Mouse (Mus musculus): ENCODE data around the gene Unc5b. TPM values are rescaled to one million over a fixed set of nuclear protein-coding genes. Genes with fewer than 3 reads are reported as not detected.

Gene Unc5b
- polyA plus RNA-seq, 1 experiment: 0.86 TPM

- Histone ChIP-seq H3K27ac (ENCODE audit: control insufficient read depth, insufficient read depth, low read depth, low read length) (no peak overlapping the region), H3K4me1 (ENCODE audit: control insufficient read depth, insufficient read depth, low read length) (no peaks in the 10 kb centered on the region), H3K27me3 (ENCODE audit: control insufficient read depth, insufficient read depth, low read length) (no peaks in the 10 kb centered on the region), H3K36me3 (ENCODE audit: control insufficient read depth, insufficient read depth, low read length) (no peaks in the 10 kb centered on the region), H3K4me3 (ENCODE audit: control insufficient read depth, low read depth, low read length) (no peak overlapping the region)
- TF ChIP-seq POLR2A (IDR thresholded peaks at IDR 0.05; ENCODE audit: control insufficient read depth, low read depth, low read length) (no peak), CTCF (IDR thresholded peaks at IDR 0.05; ENCODE audit: control insufficient read depth, insufficient read depth, insufficient replicate concordance, low read depth, low read length) (no peak)
Measured at GRCm38 (mm10) chr10:60790912-60791311, 40.5 kb downstream of the Unc5b start.

GRCm38 (mm10) chr10:60787303-60788074, 43.9 kb downstream of the Unc5b start:
- no peak overlapping the region for H3K27ac ChIP-seq (ENCODE audit: control insufficient read depth, insufficient read depth, low read depth, low read length)
- TF ChIP-seq POLR2A (IDR thresholded peaks at IDR 0.05; ENCODE audit: control insufficient read depth, low read depth, low read length): no peak
- TF ChIP-seq CTCF (IDR thresholded peaks at IDR 0.05; ENCODE audit: control insufficient read depth, insufficient read depth, insufficient replicate concordance, low read depth, low read length): no peak
- no peaks in the 10 kb centered on the region for H3K4me1 ChIP-seq (ENCODE audit: control insufficient read depth, insufficient read depth, low read length)
- H3K4me3 ChIP-seq (ENCODE audit: control insufficient read depth, low read depth, low read length): no peak overlapping the region
- H3K36me3 ChIP-seq (ENCODE audit: control insufficient read depth, insufficient read depth, low read length): no peaks in the 10 kb centered on the region
- H3K27me3 ChIP-seq (ENCODE audit: control insufficient read depth, insufficient read depth, low read length): no peaks in the 10 kb centered on the region

GRCm38 (mm10) chr10:60783608-60784007, 47.8 kb downstream of the Unc5b start:
- H3K36me3 ChIP-seq (ENCODE audit: control insufficient read depth, insufficient read depth, low read length): no peaks in the 10 kb centered on the region
- no peak for TF ChIP-seq POLR2A (IDR thresholded peaks at IDR 0.05; ENCODE audit: control insufficient read depth, low read depth, low read length)
- TF ChIP-seq CTCF (IDR thresholded peaks at IDR 0.05; ENCODE audit: control insufficient read depth, insufficient read depth, insufficient replicate concordance, low read depth, low read length): no peak
- no peaks in the 10 kb centered on the region for H3K27me3 ChIP-seq (ENCODE audit: control insufficient read depth, insufficient read depth, low read length)
- no peak overlapping the region for H3K27ac ChIP-seq (ENCODE audit: control insufficient read depth, insufficient read depth, low read depth, low read length)
- H3K4me1 ChIP-seq (ENCODE audit: control insufficient read depth, insufficient read depth, low read length): peaks cover 7% of the 10 kb centered on the region
- no peak overlapping the region for H3K4me3 ChIP-seq (ENCODE audit: control insufficient read depth, low read depth, low read length)

- Histone ChIP-seq H3K27me3 (ENCODE audit: control insufficient read depth, insufficient read depth, low read length) (no peaks in the 10 kb centered on the region), H3K27ac (ENCODE audit: control insufficient read depth, insufficient read depth, low read depth, low read length) (no peak overlapping the region), H3K36me3 (ENCODE audit: control insufficient read depth, insufficient read depth, low read length) (no peaks in the 10 kb centered on the region), H3K4me1 (ENCODE audit: control insufficient read depth, insufficient read depth, low read length) (peaks cover 7% of the 10 kb centered on the region), H3K4me3 (ENCODE audit: control insufficient read depth, low read depth, low read length) (no peak overlapping the region; the same call in 1 of the 2 replicates)
- no peak for TF ChIP-seq POLR2A (IDR thresholded peaks at IDR 0.05; ENCODE audit: control insufficient read depth, low read depth, low read length)
- TF ChIP-seq CTCF (IDR thresholded peaks at IDR 0.05; ENCODE audit: control insufficient read depth, insufficient read depth, insufficient replicate concordance, low read depth, low read length): peak; percentile 98
Measured at GRCm38 (mm10) chr10:60779628-60780027, 51.8 kb downstream of the Unc5b start.

GRCm38 (mm10) chr10:60778542-60778941, 52.8 kb downstream of the Unc5b start:
- no peaks in the 10 kb centered on the region for H3K36me3 ChIP-seq (ENCODE audit: control insufficient read depth, insufficient read depth, low read length)
- H3K27me3 ChIP-seq (ENCODE audit: control insufficient read depth, insufficient read depth, low read length): no peaks in the 10 kb centered on the region
- H3K27ac ChIP-seq (ENCODE audit: control insufficient read depth, insufficient read depth, low read depth, low read length): no peak overlapping the region
- H3K4me3 ChIP-seq (ENCODE audit: control insufficient read depth, low read depth, low read length): no peak overlapping the region
- TF ChIP-seq POLR2A (IDR thresholded peaks at IDR 0.05; ENCODE audit: control insufficient read depth, low read depth, low read length): no peak
- TF ChIP-seq CTCF (IDR thresholded peaks at IDR 0.05; ENCODE audit: control insufficient read depth, insufficient read depth, insufficient replicate concordance, low read depth, low read length): peak; percentile 54
- H3K4me1 ChIP-seq (ENCODE audit: control insufficient read depth, insufficient read depth, low read length): peaks cover 7% of the 10 kb centered on the region

GRCm38 (mm10) chr10:60775473-60775872, 55.9 kb downstream of the Unc5b start:
- Histone ChIP-seq H3K4me3 (ENCODE audit: control insufficient read depth, low read depth, low read length) (no peak overlapping the region), H3K36me3 (ENCODE audit: control insufficient read depth, insufficient read depth, low read length) (no peaks in the 10 kb centered on the region), H3K27me3 (ENCODE audit: control insufficient read depth, insufficient read depth, low read length) (no peaks in the 10 kb centered on the region)

GRCm38 (mm10) chr10:60774616-60775015, 56.8 kb downstream of the Unc5b start:
- Histone ChIP-seq H3K27ac (ENCODE audit: control insufficient read depth, insufficient read depth, low read depth, low read length) (no peak overlapping the region), H3K36me3 (ENCODE audit: control insufficient read depth, insufficient read depth, low read length) (no peaks in the 10 kb centered on the region), H3K27me3 (ENCODE audit: control insufficient read depth, insufficient read depth, low read length) (no peaks in the 10 kb centered on the region), H3K4me3 (ENCODE audit: control insufficient read depth, low read depth, low read length) (no peak overlapping the region), H3K4me1 (ENCODE audit: control insufficient read depth, insufficient read depth, low read length) (peaks cover 2% of the 10 kb centered on the region; the same call in 1 of the 2 replicates)
- TF ChIP-seq POLR2A (IDR thresholded peaks at IDR 0.05; ENCODE audit: control insufficient read depth, low read depth, low read length) (no peak), CTCF (IDR thresholded peaks at IDR 0.05; ENCODE audit: control insufficient read depth, insufficient read depth, insufficient replicate concordance, low read depth, low read length) (no peak)

More at GRCm38 (mm10) chr10:60775473-60775872, 55.9 kb downstream of the Unc5b start:
- peak; percentile 23; the same call in 1 of the 2 replicates for TF ChIP-seq CTCF (IDR thresholded peaks at IDR 0.05; ENCODE audit: control insufficient read depth, insufficient read depth, insufficient replicate concordance, low read depth, low read length)
- TF ChIP-seq POLR2A (IDR thresholded peaks at IDR 0.05; ENCODE audit: control insufficient read depth, low read depth, low read length): no peak
- Histone ChIP-seq H3K27ac (ENCODE audit: control insufficient read depth, insufficient read depth, low read depth, low read length) (no peak overlapping the region), H3K4me1 (ENCODE audit: control insufficient read depth, insufficient read depth, low read length) (peaks cover 7% of the 10 kb centered on the region)
